Mouse (Mus musculus) midbrain, embryonic 11.5 days (tissue): ENCODE results near the gene Map3k6. TPM values are rescaled to one million over a fixed set of nuclear protein-coding genes. Genes with fewer than 3 reads are reported as not detected.

ENCODE experiments used
- microRNA-seq: library from miRNA; unstranded; fragments of <30 nt; microRNA quantifications from one replicate; pipeline ENCODE4, GENCODE M21; 2017
- polyA plus RNA-seq: library from polyadenylated mRNA; unstranded; fragments of >200 nt; fragmentation: Nextera tagmentation; extraction: Ambion mirVana; gene quantifications from 2 replicates; pipeline ENCODE4 v1.2.1, GENCODE M21; 2014

Gene Map3k6
- polyA plus RNA-seq, 1 experiment from 2014 or later, result 2.0 TPM

Small RNA genes within 50 kb of the gene (microRNA-seq; reads per million reads assigned to microRNA genes)
- 0.76 reads per million for gene Mir7017

Other genes starting within 250 kb of the Map3k6 start
- gene Ahdc1, start 229.6 kb upstream of the Map3k6 start, polyA plus RNA-seq, result 4.9 and 5.3 TPM in 2 replicates
- gene Wasf2, start 110.3 kb upstream of the Map3k6 start, polyA plus RNA-seq, result 38.3 and 40.1 TPM in 2 replicates
- gene Cd164l2, start 28.7 kb upstream of the Map3k6 start, polyA plus RNA-seq, result 0.23 and 0.47 TPM in 2 replicates
- 0.10 and 0.55 TPM in 2 replicates for gene Gpr3, start 28.3 kb upstream of the Map3k6 start, polyA plus RNA-seq
- 0.37 and 0.83 TPM in 2 replicates for gene Sytl1, start 22.3 kb downstream of the Map3k6 start, polyA plus RNA-seq
- 71.2 and 82.0 TPM in 2 replicates for gene Tmem222, start 37.0 kb downstream of the Map3k6 start, polyA plus RNA-seq
- gene Wdtc1, start 112.7 kb downstream of the Map3k6 start, polyA plus RNA-seq, result 21.0 and 22.2 TPM in 2 replicates
- 4.6 and 5.6 TPM in 2 replicates for gene Slc9a1, start 128.9 kb downstream of the Map3k6 start, polyA plus RNA-seq
- gene Tent5b, start 239.3 kb downstream of the Map3k6 start, polyA plus RNA-seq, result 0.22 and 0.53 TPM in 2 replicates